Mouse (Mus musculus) T-cell, adult 2 months (primary cell): ENCODE measurements at regions not wholly inside any gene's neighbourhood (a gene's known extent, or its start where the extent isn't known, plus 50 kb on each side); places are given as distances from the start of the nearest gene placed in this dataset.
A peak's percentile ranks its signal among the peaks of the same experiment; 100 is the strongest.
"Not testable (repeated sequence)": the region's sequence is repeated elsewhere in the genome, so short reads cannot be mapped to it uniquely, and the experiment has no call there.

ENCODE experiments used
- DNase-seq: peaks from one replicate; pipeline ENCODE4 v3.0.0; 2022; ENCODE audit warnings: low spot score

DNA sequence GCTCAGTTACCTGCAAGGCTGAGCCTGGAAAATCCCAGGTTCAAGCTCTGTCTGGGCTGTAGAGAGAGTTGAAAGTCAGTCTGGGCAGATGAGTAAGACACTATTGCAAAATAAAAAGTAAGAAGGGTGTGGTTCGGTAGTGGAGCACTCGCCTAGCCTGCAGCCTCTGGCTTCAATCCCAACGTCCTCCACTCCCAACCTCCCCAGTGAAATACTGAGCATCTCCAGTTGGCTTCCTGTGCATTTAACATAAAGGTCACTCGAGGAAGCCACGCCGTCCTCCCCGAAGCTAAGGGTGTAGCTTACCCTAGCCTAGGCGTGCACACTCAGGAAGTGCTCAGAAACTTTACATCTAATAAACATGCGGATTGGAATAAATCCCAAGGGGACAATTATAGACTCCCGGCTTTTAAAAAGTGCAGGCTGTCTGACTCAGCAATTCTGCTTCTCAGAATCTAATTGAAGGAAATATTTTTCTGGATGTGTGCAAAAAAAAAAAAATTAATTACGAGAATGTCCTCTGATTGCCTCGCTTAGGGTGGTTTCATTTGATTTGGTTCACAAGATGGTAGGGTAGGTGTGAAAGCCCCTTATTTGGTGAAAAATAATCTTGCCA, 137.6 kb upstream of the Rybp start:
- DNase-seq: no peak

- no peak for DNase-seq
Measured at GRCm38 (mm10) chr6:100424181-100424580, 136.9 kb upstream of the Rybp start.

- DNase-seq: no peak
Measured at GRCm38 (mm10) chr6:100423636-100424035, 136.4 kb upstream of the Rybp start.

GRCm38 (mm10) chr6:100422603-100423002, 135.3 kb upstream of the Rybp start:
- no peak for DNase-seq

- DNase-seq: no peak
Measured at GRCm38 (mm10) chr6:100421706-100422578, 134.7 kb upstream of the Rybp start.

DNA sequence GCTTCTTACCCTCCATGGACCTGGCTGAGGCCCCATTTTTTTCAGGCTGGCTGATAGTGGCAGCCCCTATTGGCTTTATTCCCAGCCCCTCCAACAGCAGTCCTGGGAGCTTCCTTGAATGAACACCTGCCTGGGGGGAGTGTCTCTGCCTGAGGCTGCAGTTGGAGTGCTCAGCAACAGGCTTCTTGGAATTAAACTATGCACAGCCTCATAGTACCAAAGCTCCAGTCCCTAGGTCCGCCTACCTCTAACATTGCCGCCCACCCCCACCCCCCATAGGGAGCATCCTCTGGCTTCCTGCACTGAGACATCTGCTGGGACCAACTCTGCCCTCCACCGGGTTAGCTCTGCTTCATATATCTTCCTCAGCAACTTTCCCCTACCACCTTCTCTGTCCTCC, 133.3 kb upstream of the Rybp start:
- no peak for DNase-seq

DNA sequence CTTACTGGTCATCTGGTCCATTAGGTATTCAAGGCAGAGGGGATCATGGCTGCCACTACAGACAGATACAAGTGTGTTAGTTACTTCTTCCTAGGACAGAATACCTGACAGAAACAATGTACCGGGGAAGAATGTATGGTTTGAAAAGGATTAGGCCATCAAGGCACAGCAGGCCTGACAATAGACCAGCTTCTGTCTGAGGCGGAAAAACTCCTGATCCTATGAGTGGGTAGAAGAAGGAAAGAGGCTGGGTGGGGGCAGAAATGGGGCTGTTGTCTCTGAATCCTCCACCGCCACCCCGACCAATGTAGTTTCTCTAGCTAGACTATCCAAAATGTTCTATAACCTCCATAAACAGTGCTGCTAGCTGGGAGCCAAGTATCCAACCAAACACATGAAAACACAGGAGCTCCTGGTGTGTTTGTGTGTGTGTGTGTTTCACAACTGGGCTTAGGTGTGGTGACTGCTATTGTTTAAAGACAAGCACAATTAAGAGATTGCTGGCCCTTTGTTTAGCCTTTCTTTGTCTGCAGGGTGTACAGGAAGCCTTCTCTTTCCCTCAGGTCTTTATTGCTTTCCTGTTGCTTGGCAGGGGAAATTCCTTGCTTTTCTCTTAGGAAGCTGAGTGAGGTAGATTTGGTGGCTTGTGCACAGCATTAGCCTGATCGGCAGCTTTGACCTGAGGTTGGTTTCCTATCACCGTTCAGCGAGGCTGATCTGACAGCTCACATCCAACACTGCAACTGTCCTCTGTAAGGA, 132.7 kb upstream of the Rybp start:
- DNase-seq: no peak

- no peak for DNase-seq
Measured at GRCm38 (mm10) chr6:100416046-100416445, 128.8 kb upstream of the Rybp start.

DNA sequence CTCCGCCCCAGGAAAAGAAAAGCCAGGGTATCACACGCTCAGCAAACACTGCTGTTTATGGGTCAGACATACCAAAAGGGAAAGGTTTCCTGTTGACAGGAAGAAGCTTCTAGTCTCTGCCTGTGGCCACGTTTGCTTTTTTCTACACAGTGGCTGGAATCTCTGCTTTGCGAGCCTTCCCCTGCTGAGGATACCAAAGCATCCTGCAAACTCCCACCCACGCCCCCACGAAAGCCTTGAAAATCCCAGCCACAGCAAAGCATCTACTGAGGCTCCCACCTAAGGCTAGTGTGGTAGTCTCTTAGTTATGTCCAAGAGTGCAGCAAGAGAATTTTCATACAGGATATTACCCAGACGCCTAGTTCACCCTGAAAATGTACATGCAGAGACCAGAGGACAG, 128.2 kb upstream of the Rybp start:
- no peak for DNase-seq

GRCm38 (mm10) chr6:100414836-100415235, 127.6 kb upstream of the Rybp start:
- no peak for DNase-seq

DNA sequence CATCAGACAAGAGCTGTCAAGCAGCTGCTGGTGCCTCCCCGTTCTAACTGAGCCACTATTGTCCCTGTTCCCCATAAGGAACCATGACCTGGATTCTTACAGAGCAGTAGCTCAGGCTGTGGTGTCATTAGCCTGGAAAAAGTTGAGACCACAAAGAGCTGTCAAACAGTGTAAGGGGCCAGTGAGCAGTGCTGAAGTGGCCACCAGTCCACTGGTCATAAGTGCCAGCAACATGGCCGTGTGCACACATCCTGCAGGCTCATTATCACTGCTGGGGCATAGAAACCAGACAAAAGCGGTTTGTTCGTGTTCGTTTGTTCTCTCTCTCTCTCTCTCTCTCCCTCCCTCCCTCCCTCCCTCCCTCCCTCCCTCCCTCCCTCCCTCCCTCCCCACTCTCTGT, 125.2 kb upstream of the Rybp start:
- no peak for DNase-seq

GRCm38 (mm10) chr6:100411968-100412367, 124.7 kb upstream of the Rybp start:
- no peak for DNase-seq

DNA sequence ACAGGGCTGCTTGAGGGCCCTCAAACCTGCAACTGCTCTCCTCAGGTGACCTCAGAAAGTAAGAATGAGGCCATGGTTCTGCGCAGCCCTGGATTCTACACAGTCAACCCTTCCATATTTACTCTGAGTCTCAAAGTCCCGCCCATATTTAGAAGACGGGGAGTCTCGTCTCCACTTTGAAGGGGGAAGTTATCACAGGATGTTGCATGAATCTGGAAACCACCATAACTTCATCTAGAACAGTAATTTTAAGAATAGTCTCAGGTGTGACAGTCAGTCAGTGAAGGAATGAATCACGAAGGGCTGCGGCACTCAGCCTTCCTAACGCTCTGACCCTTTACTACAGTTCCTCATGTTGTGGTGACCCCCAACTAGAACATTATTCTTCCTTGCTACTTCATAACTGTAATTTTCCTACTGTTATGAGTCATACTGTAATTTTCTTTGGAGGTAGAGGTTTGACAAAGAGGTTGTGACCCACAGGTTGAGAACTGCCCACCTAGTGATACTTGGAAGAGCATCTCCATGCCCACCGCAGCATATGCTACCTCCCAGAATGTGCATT, 122.9 kb upstream of the Rybp start:
- no peak for DNase-seq

DNA sequence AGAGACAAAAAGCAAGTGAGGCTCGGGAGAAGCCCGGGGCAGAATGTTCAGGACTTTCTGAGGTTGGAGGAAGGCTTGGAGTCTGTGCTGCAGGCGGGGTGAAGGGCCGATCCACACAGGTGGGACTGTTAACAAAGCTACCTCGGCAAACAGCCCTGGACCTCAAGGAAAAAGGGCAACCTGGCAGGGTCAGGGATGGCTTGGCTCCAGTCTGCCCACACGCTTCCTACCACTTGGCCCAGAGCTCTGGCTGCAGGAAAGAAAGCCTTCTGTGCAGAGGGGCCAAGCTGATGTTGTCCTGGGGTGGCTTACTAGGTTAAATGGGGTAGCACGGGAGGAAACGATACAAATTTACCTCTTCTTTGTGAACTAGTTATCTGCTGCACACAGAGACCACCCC, 121.5 kb upstream of the Rybp start:
- no peak for DNase-seq

GRCm38 (mm10) chr6:100406504-100406903, 119.2 kb upstream of the Rybp start:
- no peak for DNase-seq

DNA sequence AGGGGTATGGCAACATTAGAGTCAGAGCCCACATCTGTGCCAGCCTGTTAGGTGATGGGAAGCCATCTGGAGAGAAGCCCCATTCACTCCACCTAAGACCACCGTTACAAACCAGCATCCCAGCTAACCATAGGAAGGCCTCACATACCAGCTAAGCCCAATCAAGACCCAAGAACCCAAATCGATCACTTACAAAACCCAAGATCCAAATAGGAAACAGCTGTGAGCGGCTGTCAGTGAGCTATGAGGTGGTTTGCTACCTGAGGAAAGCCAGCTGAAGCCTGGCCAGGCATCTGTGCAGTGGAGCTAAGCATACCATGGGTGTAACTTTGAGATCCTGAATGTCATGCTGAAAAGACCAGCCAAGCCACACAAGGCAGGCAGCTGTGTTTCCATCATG, 116.9 kb upstream of the Rybp start:
- no peak for DNase-seq

DNA sequence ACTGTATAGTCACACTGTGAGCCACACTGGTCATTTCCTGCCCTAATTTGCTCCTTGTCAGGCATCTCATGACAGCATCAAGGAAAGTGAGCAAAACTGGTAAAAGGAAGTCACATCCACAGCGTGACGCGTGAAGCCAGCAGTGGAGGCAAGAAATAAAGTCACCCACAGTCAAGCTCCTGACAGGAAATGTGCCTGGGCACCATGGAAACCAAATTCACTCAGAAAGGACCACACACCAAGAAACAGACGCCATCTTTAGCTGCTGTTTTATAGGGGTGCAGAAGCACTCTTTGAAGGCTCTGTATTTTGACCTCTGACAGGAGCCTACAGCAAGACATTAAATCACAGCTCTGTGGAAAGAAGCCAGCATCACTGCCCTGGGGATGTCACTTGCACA, 115.4 kb upstream of the Rybp start:
- DNase-seq: peak; percentile 13

DNA sequence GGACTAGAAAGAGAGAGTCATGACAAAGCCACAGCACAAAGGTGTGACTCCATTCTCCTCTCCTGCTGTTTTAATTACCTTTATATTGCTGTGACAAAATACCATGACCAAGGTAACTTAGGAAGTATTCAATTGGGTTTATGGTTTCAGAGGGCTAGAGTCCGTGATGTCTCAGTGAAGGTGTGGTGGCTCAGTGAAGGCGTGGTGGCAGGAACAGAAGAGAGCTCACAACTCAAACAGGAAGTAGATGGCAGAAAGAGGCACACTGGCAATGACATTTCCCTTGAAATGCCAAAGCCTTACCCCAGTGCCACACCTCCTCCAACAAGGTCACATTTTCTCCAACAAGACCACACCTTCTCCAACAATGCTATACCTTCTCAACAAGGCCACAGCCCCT, 114.4 kb upstream of the Rybp start:
- DNase-seq: no peak

- DNase-seq: not testable (repeated sequence)
Measured at GRCm38 (mm10) chr6:100399387-100399786, 112.1 kb upstream of the Rybp start.

GRCm38 (mm10) chr6:100396311-100397200, 109.3 kb upstream of the Rybp start:
- DNase-seq: no peak

GRCm38 (mm10) chr6:100390258-100390910, 103.1 kb upstream of the Rybp start:
- DNase-seq: no peak
